ENCODE assay signal across 8 mouse cellular contexts in genomic region chr12:102166691-102167261, GRCm38 (mm10). TPM values are rescaled to one million over a fixed set of nuclear protein-coding genes. Genes with fewer than 3 reads are reported as not detected.
DNase-seq lines count a peak whose midpoint lies in the region; ATAC-seq and TF ChIP-seq lines count a peak whose summit lies in the region.
"Had no signal": no experiment of that assay in that cellular context is flagged by ENCODE, and none has a peak within 500 bp of the region (broad histone marks: within the 10 kb centered on the region; RNA-seq: fewer than 3 reads in every experiment).

No protein-coding gene starts in this region.

- peaks cover 10% of the 10 kb centered on the region; the same call in 1 of the 2 replicates for H3K4me1 ChIP-seq in stomach, embryonic 16.5 days (ENCODE audit: control insufficient read depth, insufficient read depth, low read length)

- intact Hi-C loops in heart, postnatal 10 days (cut with DNase I): loop anchor here (5.0 kb wide), 1 partner anchor 39 kb away; the partner anchor contains the start of gene Slc24a4

- no peaks in the 10 kb centered on the region for H3K9me3 ChIP-seq in stomach, embryonic 16.5 days (replicated peaks; ENCODE audit: control insufficient read depth, low read length)

- H3K36me3 ChIP-seq in stomach, embryonic 16.5 days (ENCODE audit: control insufficient read depth, insufficient read depth, low read length): no peaks in the 10 kb centered on the region

- no peak overlapping the region for H3K4me3 ChIP-seq in layer of hippocampus, adult 2 months
- no peak overlapping the region for H3K4me3 ChIP-seq in stomach, embryonic 16.5 days (replicated peaks; ENCODE audit: low read length)

- H3K27ac ChIP-seq in layer of hippocampus, adult 2 months: peak overlapping the region; percentile 36; the same call in 1 of the 2 replicates
- peak overlapping the region; percentile 36 for H3K27ac ChIP-seq in stomach, embryonic 16.5 days (ENCODE audit: low read length)

- no peak for DNase-seq in layer of hippocampus, adult 2 months (ENCODE audit: low spot score in 2 of 2)
- DNase-seq in layer of hippocampus, postnatal 25 days (ENCODE audit: extremely low spot score in 1 of 2, low spot score in 1 of 2): no peak
- peak; percentile 15 to 32 for DNase-seq in heart, postnatal 10 days
- DNase-seq in lung, postnatal 10 days: peak; percentile 85
- DNase-seq in gastrocnemius, postnatal 25 days: no peak
- DNase-seq: kidney, postnatal 14 days had no signal

- no peak for TF ChIP-seq CTCF in layer of hippocampus, adult 2 months (conservative IDR thresholded peaks at IDR 0.05)

- no peaks in the 10 kb centered on the region for H3K27me3 ChIP-seq in stomach, embryonic 16.5 days (ENCODE audit: control insufficient read depth, insufficient read depth, low read length)

- peak; percentile 71 for ATAC-seq in stomach, embryonic 16.5 days (ENCODE audit: insufficient read depth, low FRiP score)
- ATAC-seq in megakaryocyte-erythroid progenitor cell, adult 5-6 weeks (replicated peaks; ENCODE audit: low FRiP score, low TSS enrichment, poor library complexity, severe bottlenecking): no peak

- no peak overlapping the region for H3K9ac ChIP-seq in stomach, embryonic 16.5 days (ENCODE audit: low read length)

- no peak overlapping the region for H3K4me2 ChIP-seq in stomach, embryonic 16.5 days (ENCODE audit: low read depth, low read length)

- WGBS in stomach, embryonic 16.5 days: 48% methylated on average over 5 of the region's 5 CpGs

RNA-seq across cellular contexts. Expression of gene Slc24a4, which starts 38.2 kb away (rescaled TPM):
- total RNA-seq in layer of hippocampus, adult 2 months (2021): 10 to 100 TPM; 46.6 to 48.6 TPM
- 10 to 100 TPM; 39.5 to 44.1 TPM for total RNA-seq in layer of hippocampus, postnatal 25 days (2021)
- total RNA-seq in heart, postnatal 10 days (2021): 1 to 10 TPM in 1 of 2 experiments, under 1 TPM in 1; 0.84 to 2.0 TPM
- 0.18 and 0.79 TPM in 2 replicates for polyA plus RNA-seq in stomach, embryonic 16.5 days (2015; fragmentation: Nextera tagmentation; extraction: Ambion mirVana)
- not detected in 2 replicates for total RNA-seq in megakaryocyte-erythroid progenitor cell, adult 5-6 weeks (2014; fragmentation: Nextera tagmentation)
- not detected in 2 replicates for total RNA-seq in megakaryocyte-erythroid progenitor cell, adult 5-6 weeks (2017)
- total RNA-seq in gastrocnemius, postnatal 25 days (2021): not detected

Comparison
In these comparisons a context has a peak if more than half of its experiments do, and no peak if none do; other contexts are left out.
1. DNase-seq: peak in heart, postnatal 10 days (2 of 2) and lung, postnatal 10 days (single experiment); none in layer of hippocampus, adult 2 months (0 of 2), layer of hippocampus, postnatal 25 days (0 of 2) and gastrocnemius, postnatal 25 days (single experiment).
2. RNA of gene Slc24a4, which starts 38.2 kb away (total RNA-seq): 46.6 to 48.6 TPM in layer of hippocampus, adult 2 months and 39.5 to 44.1 TPM in layer of hippocampus, postnatal 25 days; 0.84 to 2.0 TPM in heart, postnatal 10 days, not detected in gastrocnemius, postnatal 25 days and not detected in megakaryocyte-erythroid progenitor cell, adult 5-6 weeks; every median in the first group is over 10 times any median in the second.